Comparison of ENCODE assay signal across 16 mouse cellular contexts in the genomic region with DNA sequence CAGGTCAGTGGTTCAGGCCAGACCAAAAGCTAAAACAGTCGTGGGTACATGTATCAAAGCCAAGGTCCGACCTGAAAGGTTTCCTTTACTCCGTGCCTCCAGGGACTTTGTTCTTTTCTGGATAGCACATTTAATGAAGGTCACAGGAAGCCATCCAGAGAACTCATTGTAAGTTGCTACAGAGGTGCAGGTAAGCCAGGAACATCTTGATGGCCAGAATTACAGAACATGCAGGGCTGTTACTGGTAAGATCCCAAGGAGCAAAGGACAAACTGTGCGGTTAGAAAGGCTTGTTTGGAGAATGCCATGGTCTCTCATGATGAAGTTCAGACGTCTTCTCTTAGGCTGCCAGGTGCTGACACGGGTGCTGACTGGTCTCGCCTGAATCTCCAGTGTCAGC.
"Had no signal": no experiment of that assay in that cellular context is flagged by ENCODE, and none has a peak within 500 bp of the region (broad histone marks: within the 10 kb centered on the region; RNA-seq: fewer than 3 reads in every experiment).

No protein-coding gene starts in this region.

- H3K9ac ChIP-seq: limb, embryonic 13.5 days; liver, embryonic 14.5 days; neural tube, embryonic 12.5 days; neural tube, embryonic 15.5 days had no signal

- H3K4me3 ChIP-seq: limb, embryonic 10.5 days; limb, embryonic 13.5 days; neural tube, embryonic 12.5 days; neural tube, embryonic 15.5 days had no signal

- H3K4me2 ChIP-seq: limb, embryonic 13.5 days; neural tube, embryonic 12.5 days; neural tube, embryonic 15.5 days had no signal

- H3K27ac ChIP-seq: limb, embryonic 10.5 days; limb, embryonic 13.5 days; liver, embryonic 14.5 days; macrophage; neural tube, embryonic 12.5 days; neural tube, embryonic 15.5 days had no signal

- H3K9me3 ChIP-seq: limb, embryonic 10.5 days; limb, embryonic 13.5 days; neural tube, embryonic 12.5 days; neural tube, embryonic 15.5 days had no signal

- ATAC-seq: intestine, postnatal 0 days had no signal

- DNase-seq: kidney, adult 8-10 months; kidney, postnatal 14 days; kidney, postnatal 4 days; lung, adult 2 months; midbrain, embryonic 14.5 days; retina, postnatal 1 day; right cerebral cortex, postnatal 25 days; thymus, adult 18-20 months; thymus, postnatal 36 days had no signal

- H3K36me3 ChIP-seq: limb, embryonic 10.5 days; limb, embryonic 13.5 days; neural tube, embryonic 12.5 days; neural tube, embryonic 15.5 days had no signal
